Mouse (Mus musculus): ENCODE data around the gene Nrxn1. TPM values are rescaled to one million over a fixed set of nuclear protein-coding genes. Genes with fewer than 3 reads are reported as not detected.

The Nrxn1 gene
- polyA plus RNA-seq, 1 experiment from 2014 or later = 2.1 TPM

GRCm38 (mm10) chr17:90768216-90768615, 324.7 kb downstream of the Nrxn1 start:
- Histone ChIP-seq H3K4me3 (ENCODE audit: low read length) (no peak overlapping the region), H3K36me3 (ENCODE audit: control insufficient read depth, insufficient read depth, low read length) (no peaks in the 10 kb centered on the region), H3K4me1 (ENCODE audit: control insufficient read depth, insufficient read depth, low read length) (no peaks in the 10 kb centered on the region), H3K27ac (ENCODE audit: low read length) (no peak overlapping the region), H3K9me3 (ENCODE audit: control insufficient read depth, low read length) (no peaks in the 10 kb centered on the region), H3K4me2 (ENCODE audit: low read depth, low read length) (no peak overlapping the region), H3K27me3 (replicated peaks; ENCODE audit: control insufficient read depth, insufficient read depth, low read length) (no peaks in the 10 kb centered on the region), H3K9ac (ENCODE audit: low read depth, low read length) (no peak overlapping the region)
- no peak for ATAC-seq
- 21% methylated on average over 1 of the region's 1 CpGs for WGBS

DNA sequence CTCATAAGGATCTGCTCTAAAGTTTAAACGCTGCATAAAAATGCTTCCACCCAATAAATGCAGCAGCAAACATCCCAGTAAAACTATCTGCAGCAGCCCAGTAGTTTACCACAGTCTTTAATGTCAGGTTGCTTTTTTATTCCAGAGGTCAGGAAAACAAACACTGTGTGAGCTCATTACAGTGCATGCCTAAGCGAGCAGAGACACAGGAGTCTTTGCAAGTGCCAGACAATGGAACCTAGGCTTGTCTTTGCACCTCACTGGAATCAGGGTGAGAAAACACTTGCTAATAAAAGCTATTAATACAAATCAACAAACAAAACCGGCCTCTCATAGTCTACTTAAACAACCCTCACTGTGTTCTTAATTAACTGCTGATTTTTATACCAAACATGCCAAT, 365.7 kb downstream of the Nrxn1 start:
- Histone ChIP-seq H3K4me2 (ENCODE audit: low read depth, low read length) (no peak overlapping the region), H3K9ac (ENCODE audit: low read depth, low read length) (no peak overlapping the region), H3K9me3 (ENCODE audit: control insufficient read depth, low read length) (no peaks in the 10 kb centered on the region), H3K36me3 (ENCODE audit: control insufficient read depth, insufficient read depth, low read length) (no peaks in the 10 kb centered on the region), H3K4me3 (ENCODE audit: low read length) (no peak overlapping the region), H3K27me3 (replicated peaks; ENCODE audit: control insufficient read depth, insufficient read depth, low read length) (no peaks in the 10 kb centered on the region), H3K4me1 (ENCODE audit: control insufficient read depth, insufficient read depth, low read length) (no peaks in the 10 kb centered on the region), H3K27ac (ENCODE audit: low read length) (no peak overlapping the region)
- WGBS = 47% methylated on average over 3 of the region's 3 CpGs
- no peak for ATAC-seq

DNA sequence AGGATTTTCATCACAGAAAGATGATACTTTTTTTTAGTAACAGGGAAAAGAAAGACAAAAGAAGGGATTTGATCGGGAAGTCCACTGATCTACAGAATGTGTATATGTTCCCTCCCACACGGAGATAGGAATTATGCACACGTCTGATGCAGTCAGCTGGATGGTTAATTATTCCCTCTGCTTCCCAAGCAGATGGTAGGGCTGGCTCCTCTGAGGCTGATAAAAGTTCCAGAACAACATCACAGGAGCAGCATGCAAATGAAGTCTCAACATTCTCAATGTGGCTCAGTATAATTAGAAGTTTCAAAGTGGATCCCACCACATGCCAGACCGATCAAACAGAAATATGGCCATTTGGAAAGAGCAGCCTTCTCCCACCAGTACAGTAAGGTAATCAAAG, 388.1 kb downstream of the Nrxn1 start:
- Histone ChIP-seq H3K27ac (ENCODE audit: low read length) (no peak overlapping the region), H3K4me1 (ENCODE audit: control insufficient read depth, insufficient read depth, low read length) (no peaks in the 10 kb centered on the region), H3K36me3 (ENCODE audit: control insufficient read depth, insufficient read depth, low read length) (no peaks in the 10 kb centered on the region), H3K4me3 (ENCODE audit: low read length) (no peak overlapping the region), H3K4me2 (ENCODE audit: low read depth, low read length) (no peak overlapping the region), H3K9me3 (ENCODE audit: control insufficient read depth, low read length) (no peaks in the 10 kb centered on the region), H3K27me3 (replicated peaks; ENCODE audit: control insufficient read depth, insufficient read depth, low read length) (no peaks in the 10 kb centered on the region), H3K9ac (ENCODE audit: low read depth, low read length) (no peak overlapping the region)
- 69% methylated on average over 4 of the region's 4 CpGs for WGBS
- ATAC-seq = no peak

DNA sequence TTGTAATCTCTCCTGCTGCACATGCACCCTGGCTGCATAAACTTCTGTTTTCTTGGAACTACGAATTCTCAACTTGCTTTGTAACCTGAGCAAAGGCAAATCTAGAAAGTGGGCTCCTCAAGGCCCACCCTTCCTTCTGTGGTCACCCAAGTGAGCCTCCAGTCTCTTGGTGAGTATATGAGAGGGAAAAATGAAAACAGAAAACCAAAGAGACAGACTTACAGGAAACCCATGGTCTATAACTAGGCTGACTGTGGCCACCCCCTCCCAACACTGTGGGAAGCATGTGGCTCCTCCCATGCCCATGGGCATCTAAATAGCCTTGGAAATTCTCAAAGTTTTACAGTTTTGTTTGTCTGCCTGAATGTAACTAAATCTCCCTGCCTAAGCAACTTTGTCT, 390.2 kb downstream of the Nrxn1 start:
- Histone ChIP-seq H3K4me2 (ENCODE audit: low read depth, low read length) (no peak overlapping the region), H3K4me1 (ENCODE audit: control insufficient read depth, insufficient read depth, low read length) (no peaks in the 10 kb centered on the region), H3K36me3 (ENCODE audit: control insufficient read depth, insufficient read depth, low read length) (no peaks in the 10 kb centered on the region), H3K27me3 (replicated peaks; ENCODE audit: control insufficient read depth, insufficient read depth, low read length) (no peaks in the 10 kb centered on the region), H3K9ac (ENCODE audit: low read depth, low read length) (no peak overlapping the region), H3K9me3 (ENCODE audit: control insufficient read depth, low read length) (no peaks in the 10 kb centered on the region), H3K4me3 (ENCODE audit: low read length) (no peak overlapping the region), H3K27ac (ENCODE audit: low read length) (no peak overlapping the region)
- WGBS = 68% methylated on average over 1 of the region's 1 CpGs
- no peak for ATAC-seq

GRCm38 (mm10) chr17:90696071-90696800, 396.6 kb downstream of the Nrxn1 start:
- Histone ChIP-seq H3K4me2 (ENCODE audit: low read depth, low read length) (no peak overlapping the region), H3K27me3 (replicated peaks; ENCODE audit: control insufficient read depth, insufficient read depth, low read length) (no peaks in the 10 kb centered on the region), H3K4me3 (ENCODE audit: low read length) (no peak overlapping the region), H3K4me1 (ENCODE audit: control insufficient read depth, insufficient read depth, low read length) (no peaks in the 10 kb centered on the region), H3K36me3 (ENCODE audit: control insufficient read depth, insufficient read depth, low read length) (no peaks in the 10 kb centered on the region), H3K9ac (ENCODE audit: low read depth, low read length) (no peak overlapping the region), H3K27ac (ENCODE audit: low read length) (no peak overlapping the region), H3K9me3 (ENCODE audit: control insufficient read depth, low read length) (no peaks in the 10 kb centered on the region)
- ATAC-seq = no peak
- WGBS = 43% methylated on average over 6 of the region's 6 CpGs

DNA sequence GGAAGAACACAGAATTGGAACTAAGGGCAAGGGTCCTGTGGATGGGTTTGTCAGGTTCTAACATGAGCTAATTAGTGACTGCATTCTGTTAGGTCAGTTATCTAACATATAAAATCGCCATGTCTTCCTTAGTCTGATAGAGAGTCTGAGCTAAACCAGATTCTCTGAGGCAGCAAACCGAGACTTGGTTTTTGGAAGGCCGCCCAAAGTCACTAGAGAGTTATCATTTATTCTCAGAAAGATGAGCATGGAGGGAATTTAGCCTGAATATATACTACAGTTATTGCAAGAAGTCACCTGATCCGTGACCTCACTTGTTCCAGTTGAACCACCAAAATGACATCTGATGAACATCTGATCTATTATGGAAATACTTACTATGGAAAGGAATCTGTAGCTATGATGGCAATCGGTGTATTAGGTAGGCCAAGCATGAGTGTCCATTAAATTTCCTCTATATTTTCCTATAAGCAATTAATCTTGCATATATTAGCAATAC, 397.7 kb downstream of the Nrxn1 start:
- Histone ChIP-seq H3K4me3 (ENCODE audit: low read length) (no peak overlapping the region), H3K36me3 (ENCODE audit: control insufficient read depth, insufficient read depth, low read length) (no peaks in the 10 kb centered on the region), H3K27me3 (replicated peaks; ENCODE audit: control insufficient read depth, insufficient read depth, low read length) (no peaks in the 10 kb centered on the region), H3K4me2 (ENCODE audit: low read depth, low read length) (no peak overlapping the region), H3K9me3 (ENCODE audit: control insufficient read depth, low read length) (no peaks in the 10 kb centered on the region), H3K9ac (ENCODE audit: low read depth, low read length) (no peak overlapping the region), H3K27ac (ENCODE audit: low read length) (no peak overlapping the region), H3K4me1 (ENCODE audit: control insufficient read depth, insufficient read depth, low read length) (no peaks in the 10 kb centered on the region)
- no peak for ATAC-seq
- 76% methylated on average over 5 of the region's 5 CpGs for WGBS

DNA sequence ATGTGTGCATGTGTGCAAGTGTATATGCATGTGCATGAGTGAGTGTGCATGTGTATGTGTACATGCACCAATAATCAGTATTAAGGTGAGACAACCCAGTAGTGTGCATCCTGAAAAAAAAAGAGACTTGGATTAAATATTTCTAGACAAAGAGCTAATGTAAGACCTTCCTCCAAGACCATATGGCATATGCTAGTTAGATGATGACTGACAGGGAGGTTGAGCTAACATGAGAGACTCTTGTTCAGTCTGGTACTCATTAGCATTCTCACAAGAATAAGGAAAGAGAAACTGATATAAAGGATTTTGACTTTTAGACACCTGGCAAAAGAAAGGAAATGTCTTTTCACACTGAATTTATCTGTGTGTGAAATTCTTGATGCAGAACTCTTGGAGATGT, 408.7 kb downstream of the Nrxn1 start:
- Histone ChIP-seq H3K9me3 (ENCODE audit: control insufficient read depth, low read length) (no peaks in the 10 kb centered on the region), H3K4me3 (ENCODE audit: low read length) (no peak overlapping the region), H3K27me3 (replicated peaks; ENCODE audit: control insufficient read depth, insufficient read depth, low read length) (no peaks in the 10 kb centered on the region), H3K27ac (ENCODE audit: low read length) (no peak overlapping the region), H3K9ac (ENCODE audit: low read depth, low read length) (no peak overlapping the region), H3K4me1 (ENCODE audit: control insufficient read depth, insufficient read depth, low read length) (no peaks in the 10 kb centered on the region), H3K36me3 (ENCODE audit: control insufficient read depth, insufficient read depth, low read length) (no peaks in the 10 kb centered on the region), H3K4me2 (ENCODE audit: low read depth, low read length) (no peak overlapping the region)
- ATAC-seq = no peak

- ATAC-seq = no peak
- no peaks in the 10 kb centered on the region for H3K36me3 ChIP-seq (ENCODE audit: control insufficient read depth, insufficient read depth, low read length)
- no peaks in the 10 kb centered on the region for H3K9me3 ChIP-seq (ENCODE audit: control insufficient read depth, low read length)
- H3K4me1 ChIP-seq (ENCODE audit: control insufficient read depth, insufficient read depth, low read length) = no peaks in the 10 kb centered on the region
- H3K4me3 ChIP-seq (ENCODE audit: low read length) = no peak overlapping the region
- no peak overlapping the region for H3K4me2 ChIP-seq (ENCODE audit: low read depth, low read length)
- no peak overlapping the region for H3K27ac ChIP-seq (ENCODE audit: low read length)
- 80% methylated on average over 1 of the region's 1 CpGs for WGBS
- no peak overlapping the region for H3K9ac ChIP-seq (ENCODE audit: low read depth, low read length)
- no peaks in the 10 kb centered on the region for H3K27me3 ChIP-seq (replicated peaks; ENCODE audit: control insufficient read depth, insufficient read depth, low read length)
Measured at GRCm38 (mm10) chr17:90681019-90681418, 411.9 kb downstream of the Nrxn1 start.

GRCm38 (mm10) chr17:90676676-90677075, 416.2 kb downstream of the Nrxn1 start:
- no peaks in the 10 kb centered on the region for H3K9me3 ChIP-seq (ENCODE audit: control insufficient read depth, low read length)
- H3K36me3 ChIP-seq (ENCODE audit: control insufficient read depth, insufficient read depth, low read length) = no peaks in the 10 kb centered on the region
- no peaks in the 10 kb centered on the region for H3K4me1 ChIP-seq (ENCODE audit: control insufficient read depth, insufficient read depth, low read length)
- H3K4me2 ChIP-seq (ENCODE audit: low read depth, low read length) = no peak overlapping the region
- 42% methylated on average over 2 of the region's 2 CpGs for WGBS
- no peak overlapping the region for H3K4me3 ChIP-seq (ENCODE audit: low read length)
- no peak for ATAC-seq
- H3K27ac ChIP-seq (ENCODE audit: low read length) = no peak overlapping the region
- no peaks in the 10 kb centered on the region for H3K27me3 ChIP-seq (replicated peaks; ENCODE audit: control insufficient read depth, insufficient read depth, low read length)
- H3K9ac ChIP-seq (ENCODE audit: low read depth, low read length) = no peak overlapping the region

- no peak for ATAC-seq
- Histone ChIP-seq H3K27me3 (replicated peaks; ENCODE audit: control insufficient read depth, insufficient read depth, low read length) (no peaks in the 10 kb centered on the region), H3K4me3 (ENCODE audit: low read length) (no peak overlapping the region), H3K9me3 (ENCODE audit: control insufficient read depth, low read length) (no peaks in the 10 kb centered on the region), H3K9ac (ENCODE audit: low read depth, low read length) (no peak overlapping the region), H3K4me2 (ENCODE audit: low read depth, low read length) (no peak overlapping the region), H3K36me3 (ENCODE audit: control insufficient read depth, insufficient read depth, low read length) (no peaks in the 10 kb centered on the region), H3K4me1 (ENCODE audit: control insufficient read depth, insufficient read depth, low read length) (no peaks in the 10 kb centered on the region), H3K27ac (ENCODE audit: low read length) (no peak overlapping the region)
- 84% methylated on average over 2 of the region's 2 CpGs for WGBS
Measured at GRCm38 (mm10) chr17:90662318-90662717, 430.6 kb downstream of the Nrxn1 start.

Data from intestine, embryonic 16.5 days (tissue).